Mouse (Mus musculus): ENCODE measurements around the gene Gm8947.

The Gm8947 gene

DNA sequence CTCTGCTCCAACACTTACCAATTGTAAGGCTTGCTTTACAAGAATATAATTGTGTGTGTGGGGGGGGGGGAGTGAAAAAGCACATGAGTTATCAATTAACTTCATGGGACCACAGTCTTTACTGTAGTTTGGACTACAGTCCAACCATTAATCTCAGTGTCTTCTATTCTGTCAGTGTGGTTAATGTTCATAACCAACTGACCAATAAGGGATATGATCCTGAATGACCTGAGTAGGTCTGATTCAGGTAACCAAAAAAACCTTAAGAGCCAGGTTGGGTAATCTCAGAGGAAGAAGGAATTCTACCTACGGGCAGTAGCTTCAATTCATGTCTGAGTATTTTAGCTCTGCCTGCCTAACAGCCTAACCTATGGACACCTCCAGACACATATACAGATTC is 32.4 kb downstream of the Gm8947 start:
- no peak for DNase-seq (ENCODE audit: low read depth, low spot score)

DNA sequence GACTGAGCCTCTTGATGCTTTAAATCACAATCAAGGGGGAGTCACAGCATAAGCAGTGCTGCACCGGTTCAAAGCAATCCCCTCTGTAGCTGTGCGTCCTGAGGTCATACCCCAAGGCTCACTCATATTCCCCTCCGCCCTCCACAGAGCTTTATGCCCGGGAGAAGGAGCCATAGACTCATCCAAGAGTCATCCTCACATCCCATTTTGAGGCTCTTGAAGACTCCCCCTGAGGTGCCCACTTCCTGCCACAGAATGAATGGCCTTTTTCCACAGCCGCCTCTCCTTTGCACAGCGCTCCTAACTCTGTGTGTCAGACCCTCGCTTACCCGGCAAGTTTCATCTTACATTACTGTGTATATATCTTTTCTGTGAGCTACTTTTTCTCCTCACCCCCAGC is 35.3 kb downstream of the Gm8947 start:
- no peak for DNase-seq (ENCODE audit: low read depth, low spot score)

DNA sequence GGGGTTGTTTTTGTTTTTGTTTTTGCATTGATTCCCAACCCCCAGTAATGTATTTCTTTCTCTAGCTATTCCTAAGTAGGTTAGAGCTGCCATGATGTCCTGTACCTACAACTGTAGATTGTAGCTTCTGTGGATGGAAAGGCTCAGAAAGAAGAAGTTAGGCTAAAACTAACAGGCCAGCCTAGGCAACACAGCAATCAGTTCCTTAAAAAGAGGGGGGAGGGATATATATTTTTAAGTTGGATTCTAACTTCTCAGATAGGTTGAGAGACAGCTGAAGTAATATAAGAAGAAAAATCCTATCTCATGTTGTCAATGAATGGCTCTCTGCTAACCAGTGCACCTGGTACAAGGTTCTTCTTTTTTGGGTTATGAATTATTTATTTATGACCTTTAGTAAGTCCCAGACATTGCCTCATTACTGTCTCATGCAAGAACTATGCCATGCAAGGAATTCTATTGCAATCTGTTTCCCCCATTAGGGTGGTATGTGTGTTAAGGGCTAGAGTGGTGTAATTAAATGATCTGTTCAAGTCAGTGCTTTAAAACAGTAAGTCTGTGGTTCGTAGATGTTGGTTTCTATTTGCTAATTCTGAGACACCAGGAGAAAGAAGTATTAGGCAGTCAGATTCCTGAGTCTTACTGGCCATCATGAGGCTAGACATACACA is 36.3 kb downstream of the Gm8947 start:
- no peak for DNase-seq (ENCODE audit: low read depth, low spot score)

DNA sequence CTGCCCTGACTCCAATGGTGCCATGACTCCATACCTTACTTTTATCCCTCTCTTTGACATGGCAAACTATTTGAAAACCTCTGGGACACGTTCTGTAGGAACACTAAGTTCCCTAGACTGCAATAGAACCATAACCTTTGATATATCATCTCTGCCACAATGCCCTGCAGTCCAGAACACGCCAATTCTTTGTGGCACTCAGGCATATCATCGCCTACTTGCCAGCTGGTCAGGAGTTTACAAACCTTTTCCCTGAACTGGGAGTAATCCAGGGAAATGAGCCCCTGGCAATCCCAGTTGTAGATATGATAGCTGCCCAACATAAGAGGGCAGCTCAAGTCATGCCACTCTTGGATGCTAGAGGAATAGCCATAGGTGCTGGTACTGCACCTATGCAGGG is 40.2 kb downstream of the Gm8947 start:
- no peak for DNase-seq (ENCODE audit: low read depth, low spot score)

DNA sequence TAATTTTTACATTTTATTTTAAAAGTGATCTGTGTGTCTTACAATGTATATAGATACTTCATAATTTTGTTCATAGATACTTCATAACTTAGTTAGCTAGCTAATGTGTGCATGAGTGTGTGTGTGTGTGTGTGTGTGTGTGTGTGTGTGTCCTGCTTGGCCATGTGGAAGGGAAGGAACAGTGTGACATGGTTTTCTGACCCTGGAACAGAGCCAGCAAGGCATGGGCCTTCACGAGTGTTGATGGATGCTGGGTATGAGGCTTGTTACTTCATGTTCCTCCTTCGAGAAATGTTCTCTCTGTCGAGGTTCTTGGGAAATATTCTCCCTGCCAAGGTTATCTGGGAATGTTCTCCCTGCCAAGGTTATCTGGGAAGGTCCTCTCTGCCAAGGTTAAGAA is 41.6 kb downstream of the Gm8947 start:
- no peak for DNase-seq (ENCODE audit: low read depth, low spot score)

DNA sequence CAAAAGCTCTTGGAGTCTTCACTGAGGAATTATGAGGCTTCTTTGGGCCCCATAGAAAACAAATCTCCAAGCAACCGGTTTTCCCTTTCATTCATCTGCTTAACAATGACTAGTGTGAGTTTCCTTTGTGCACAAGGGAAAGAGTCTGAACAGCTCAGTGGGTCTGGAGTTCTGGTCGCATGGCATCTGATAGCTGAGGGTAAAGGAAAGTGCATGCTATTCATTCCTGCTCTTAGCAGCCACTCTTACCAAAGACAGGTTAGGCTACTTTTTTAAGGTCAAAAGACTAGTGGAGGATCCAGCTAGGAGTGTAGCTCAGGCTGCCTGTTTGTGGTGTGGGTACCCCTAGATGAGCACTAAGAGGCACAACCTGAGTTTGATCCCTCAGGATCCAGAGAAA is 43.4 kb downstream of the Gm8947 start:
- DNase-seq (ENCODE audit: low read depth, low spot score) = peak; percentile 86

DNA sequence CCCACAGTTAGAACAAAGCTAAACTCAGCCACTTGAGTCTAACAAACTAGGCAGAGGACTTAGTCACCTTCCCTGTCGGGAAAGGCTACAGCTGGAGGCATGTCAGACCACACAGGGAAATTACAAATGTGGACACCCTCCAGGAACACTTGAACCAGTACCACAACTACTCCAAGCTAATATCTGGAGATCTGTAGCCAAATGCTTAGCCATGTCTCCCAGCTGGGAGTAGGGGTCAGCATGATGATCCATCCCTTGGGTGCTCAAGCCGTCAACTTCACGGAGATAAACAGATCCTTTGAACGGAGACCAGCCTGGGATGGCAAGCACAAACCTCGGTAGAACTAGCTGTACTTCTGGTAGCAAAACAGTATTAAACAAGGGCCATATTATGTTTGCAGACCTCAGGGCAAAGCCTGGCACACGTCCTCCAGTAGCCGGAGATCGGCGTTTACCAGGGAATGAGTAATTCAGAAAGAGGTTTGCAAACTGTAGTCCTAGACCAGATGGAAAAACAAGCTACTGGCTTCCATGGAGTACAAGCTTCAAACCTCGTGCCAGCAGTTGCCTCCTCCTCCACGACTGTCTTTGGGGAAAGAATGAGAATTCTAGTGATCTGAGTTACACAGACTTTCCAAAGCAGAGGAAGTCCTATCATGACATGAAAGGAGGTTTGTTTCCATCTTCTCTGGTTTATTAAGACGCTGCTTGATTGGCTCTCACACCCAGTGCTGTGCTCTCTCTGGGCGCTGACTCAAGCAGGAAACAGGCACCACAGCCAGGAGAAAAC is 44.2 kb downstream of the Gm8947 start:
- no peak for DNase-seq (ENCODE audit: low read depth, low spot score)

DNA sequence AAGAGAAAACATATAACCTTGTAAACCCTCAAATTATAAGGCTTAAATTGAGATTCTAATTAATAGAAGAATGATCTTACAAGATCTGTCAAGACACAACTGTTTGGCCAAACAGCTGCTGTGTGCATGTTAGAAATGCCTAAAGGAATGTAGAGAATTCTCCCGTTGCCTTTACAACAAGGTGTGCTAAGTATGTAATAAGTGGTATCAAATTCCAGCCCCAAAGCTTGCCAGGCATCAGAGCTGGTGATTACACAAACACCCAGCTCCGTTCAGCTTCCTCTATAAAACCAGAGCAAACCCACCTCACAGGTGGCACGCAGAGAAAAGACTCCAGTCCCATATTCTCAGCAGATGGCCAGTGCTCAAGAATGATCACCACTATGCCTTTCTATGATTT is 45.6 kb downstream of the Gm8947 start:
- DNase-seq (ENCODE audit: low read depth, low spot score) = no peak

DNA sequence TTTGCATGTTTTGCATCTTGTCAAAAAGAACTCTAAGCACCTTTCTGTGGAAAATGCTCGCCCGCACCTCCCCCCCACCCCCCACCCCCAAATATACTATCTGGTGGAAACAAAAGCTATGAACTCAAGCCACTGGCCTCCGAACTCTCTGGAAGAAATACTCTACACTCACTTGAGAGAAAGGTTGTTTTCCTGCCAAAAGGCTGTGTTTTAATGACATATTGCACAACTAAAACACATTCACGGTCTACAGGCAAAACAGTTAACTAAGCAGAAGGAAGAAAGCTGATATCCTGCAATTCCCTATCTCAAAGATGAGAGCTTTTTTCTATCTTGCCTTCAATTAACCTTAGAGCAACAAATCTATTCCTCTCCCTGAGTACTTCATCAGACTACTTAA is 51.2 kb downstream of the Gm8947 start:
- no peak for DNase-seq (ENCODE audit: low read depth, low spot score)
